Mouse (Mus musculus) E14TG2a.4 (cell line): ENCODE results near the gene Ezr.

Experiments
- H3K27me3 ChIP-seq: 2 replicates; pipeline ENCODE4 v1.6.1; 2014; ENCODE audit warnings: low read length, control low read depth; ENCODE audit not compliant: insufficient read depth
- H3K36me3 ChIP-seq: 2 replicates; pipeline ENCODE4 v1.6.1; 2014; ENCODE audit warnings: low read length, control low read depth; ENCODE audit not compliant: insufficient read depth
- H3K4me1 ChIP-seq: replicated peaks from 2 replicates; pipeline ENCODE4 v1.6.1; 2014; ENCODE audit warnings: low read depth, low read length, control low read depth
- H3K4me3 ChIP-seq: replicated peaks from 2 replicates; pipeline ENCODE4 v1.5.1; 2014; ENCODE audit warnings: mild to moderate bottlenecking, low read length
- H3K9me3 ChIP-seq: 2 replicates; pipeline ENCODE4 v1.6.1; 2014; ENCODE audit warnings: low read length, control low read depth
- CTCF ChIP-seq: conservative IDR thresholded peaks from 2 replicates; pipeline ENCODE4 v1.5.1; 2014; ENCODE audit warnings: low read length
- NANOG ChIP-seq: IDR thresholded peaks from 2 replicates; pipeline ENCODE4 v1.6.1; 2014; ENCODE audit warnings: borderline replicate concordance, low read length, mixed read lengths
- POU5F1 ChIP-seq: IDR thresholded peaks from 2 replicates; pipeline ENCODE4 v1.6.1; 2014; ENCODE audit warnings: low read length, borderline replicate concordance

The Ezr gene

DNA sequence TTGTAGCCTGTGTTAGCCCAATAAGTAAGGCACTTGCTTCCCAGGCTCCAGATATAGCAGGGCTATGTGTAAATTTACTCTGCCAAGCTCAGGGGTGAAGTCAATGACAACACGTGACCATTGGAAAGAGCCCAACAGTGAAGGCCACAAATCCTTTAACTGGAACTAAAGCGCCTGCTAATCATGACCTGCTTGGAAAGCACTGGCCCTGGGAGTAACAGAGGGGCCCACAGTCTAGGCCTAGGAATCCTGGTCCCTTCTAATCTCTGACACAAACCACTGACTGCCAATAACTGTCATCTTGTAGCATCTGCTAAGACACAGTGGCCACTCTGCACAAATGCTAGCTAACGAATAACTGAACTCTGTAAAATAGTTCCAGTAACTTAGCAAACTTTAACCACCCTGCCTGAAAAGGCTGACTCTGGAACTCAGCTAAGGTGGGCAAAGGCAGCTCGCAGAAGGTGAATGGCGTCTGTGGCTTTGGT, 14.2 kb downstream of the Ezr start:
- Histone ChIP-seq H3K27me3 (no peaks in the 10 kb centered on the region), H3K36me3 (peaks cover 62% of the 10 kb centered on the region), H3K9me3 (no peaks in the 10 kb centered on the region), H3K4me3 (no peak overlapping the region), H3K4me1 (peaks cover 97% of the 10 kb centered on the region)
- TF ChIP-seq NANOG (no peak), CTCF (no peak), POU5F1 (no peak)

DNA sequence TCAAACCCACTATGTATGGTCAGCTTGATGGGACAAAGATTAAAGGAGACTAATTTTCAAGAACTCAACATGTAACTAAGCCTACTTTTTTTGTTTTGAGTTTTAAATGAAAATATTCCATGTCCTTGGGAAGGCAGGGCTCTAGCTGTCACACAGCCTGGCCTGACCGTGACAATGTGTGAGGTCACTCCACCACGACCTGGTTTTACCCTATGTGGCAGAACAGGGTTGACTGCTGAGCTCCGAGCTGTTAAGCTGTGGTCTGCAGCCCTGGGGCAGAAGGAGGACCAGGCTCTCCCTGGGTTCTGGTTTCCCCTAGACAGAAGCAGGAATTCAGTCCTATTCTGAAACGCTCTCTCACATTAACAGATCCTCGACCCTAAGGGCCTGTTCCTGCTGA, 14.8 kb downstream of the Ezr start:
- peaks cover 97% of the 10 kb centered on the region for H3K4me1 ChIP-seq
- H3K36me3 ChIP-seq, result peaks cover 66% of the 10 kb centered on the region
- no peak overlapping the region for H3K4me3 ChIP-seq
- no peak for TF ChIP-seq CTCF
- TF ChIP-seq NANOG, result no peak
- no peak for TF ChIP-seq POU5F1
- H3K27me3 ChIP-seq, result no peaks in the 10 kb centered on the region
- H3K9me3 ChIP-seq, result no peaks in the 10 kb centered on the region

DNA sequence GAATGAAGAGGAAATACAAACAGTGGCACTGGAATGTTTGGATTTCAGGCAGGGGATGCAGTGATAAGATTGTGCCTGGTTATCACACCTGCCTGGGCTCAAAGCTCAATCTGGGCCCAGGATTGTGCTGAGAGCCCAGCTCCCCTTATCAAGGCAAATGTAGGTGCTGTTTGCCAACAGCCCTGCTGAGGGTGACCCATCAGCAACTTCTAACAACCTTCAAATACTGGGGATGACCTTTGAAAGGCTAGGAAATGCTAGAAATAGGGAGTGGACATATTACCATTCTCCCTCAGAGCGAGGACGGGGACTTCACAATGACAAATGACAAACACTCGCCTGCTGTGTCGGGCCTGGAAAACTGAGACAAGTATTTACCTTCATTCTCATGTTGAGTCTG, 15.8 kb downstream of the Ezr start:
- peaks cover 97% of the 10 kb centered on the region for H3K4me1 ChIP-seq
- H3K4me3 ChIP-seq, result no peak overlapping the region
- no peaks in the 10 kb centered on the region for H3K9me3 ChIP-seq
- H3K36me3 ChIP-seq, result peaks cover 66% of the 10 kb centered on the region
- no peaks in the 10 kb centered on the region for H3K27me3 ChIP-seq
- no peak for TF ChIP-seq POU5F1
- TF ChIP-seq NANOG, result no peak
- TF ChIP-seq CTCF, result no peak

DNA sequence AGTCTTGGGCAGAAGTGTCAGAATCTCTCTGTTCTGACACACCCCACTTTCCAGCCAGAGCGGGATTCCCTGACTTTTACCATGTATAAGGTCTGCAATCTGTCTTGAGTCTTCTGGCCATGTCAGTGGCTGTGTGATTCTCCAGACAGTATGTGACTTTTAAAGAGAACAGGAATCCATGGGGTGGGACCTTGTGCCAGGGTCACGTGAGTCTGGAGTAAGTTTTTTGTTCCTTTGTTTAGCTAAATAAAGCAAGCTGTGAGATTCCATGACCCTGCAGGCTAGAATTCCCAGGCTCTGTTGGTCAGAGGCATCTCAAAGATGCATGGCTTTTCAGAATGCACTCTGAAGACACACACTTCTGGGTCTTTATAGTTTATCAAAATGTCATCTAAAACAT, 16.7 kb downstream of the Ezr start:
- no peak overlapping the region for H3K4me3 ChIP-seq
- H3K4me1 ChIP-seq, result peaks cover 90% of the 10 kb centered on the region
- peaks cover 57% of the 10 kb centered on the region for H3K36me3 ChIP-seq
- H3K27me3 ChIP-seq, result no peaks in the 10 kb centered on the region
- H3K9me3 ChIP-seq, result no peaks in the 10 kb centered on the region
- TF ChIP-seq CTCF (no peak), NANOG (peak; percentile 13; the same call in 1 of the 2 replicates)

DNA sequence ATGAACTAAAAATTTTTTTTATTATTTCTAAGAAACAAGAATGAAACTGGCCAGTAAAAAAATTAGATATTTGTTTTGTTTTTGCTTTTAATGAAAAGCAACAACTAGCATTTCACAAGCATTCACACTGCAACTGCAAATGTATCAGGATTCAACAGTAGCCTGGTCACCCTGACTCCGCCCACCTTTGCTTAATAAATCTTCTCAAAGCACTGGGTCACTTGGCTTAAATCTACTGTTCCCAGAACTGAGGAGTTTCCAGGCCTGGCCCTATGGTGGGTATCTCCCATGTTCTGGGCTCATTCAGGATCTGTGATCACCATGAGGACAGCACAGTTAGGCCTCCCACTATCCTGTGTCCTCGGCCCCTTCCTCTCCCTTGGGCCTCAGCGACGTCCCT, 17.9 kb downstream of the Ezr start:
- TF ChIP-seq POU5F1, result no peak
- TF ChIP-seq NANOG, result no peak
- TF ChIP-seq CTCF, result no peak
- peaks cover 90% of the 10 kb centered on the region for H3K4me1 ChIP-seq
- peaks cover 1% of the 10 kb centered on the region; the same call in 1 of the 2 replicates for H3K9me3 ChIP-seq
- H3K27me3 ChIP-seq, result no peaks in the 10 kb centered on the region
- peak overlapping the region; percentile 39 for H3K4me3 ChIP-seq
- peaks cover 51% of the 10 kb centered on the region for H3K36me3 ChIP-seq

DNA sequence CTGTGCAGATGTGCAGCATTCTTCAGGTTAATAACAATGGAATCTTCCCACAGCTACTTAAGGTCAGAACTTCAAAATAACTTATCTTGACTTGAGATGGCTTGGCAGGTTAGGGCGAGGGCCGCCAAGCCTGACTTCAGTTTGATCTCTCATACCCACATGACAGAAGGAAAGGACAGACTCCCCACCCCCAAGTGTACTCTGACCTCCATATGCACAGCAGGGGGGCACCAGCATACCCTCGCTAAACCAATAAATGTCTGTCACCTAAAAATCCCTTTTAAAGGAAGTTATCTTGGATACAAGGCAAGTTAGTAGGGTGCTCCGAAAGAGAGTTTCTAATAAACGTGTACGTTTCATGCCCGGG, 18.4 kb downstream of the Ezr start:
- no peak overlapping the region for H3K4me3 ChIP-seq
- H3K9me3 ChIP-seq, result peaks cover 6% of the 10 kb centered on the region
- no peaks in the 10 kb centered on the region for H3K27me3 ChIP-seq
- H3K36me3 ChIP-seq, result peaks cover 51% of the 10 kb centered on the region
- TF ChIP-seq CTCF (no peak), NANOG (no peak), POU5F1 (no peak)
- H3K4me1 ChIP-seq, result peaks cover 90% of the 10 kb centered on the region

DNA sequence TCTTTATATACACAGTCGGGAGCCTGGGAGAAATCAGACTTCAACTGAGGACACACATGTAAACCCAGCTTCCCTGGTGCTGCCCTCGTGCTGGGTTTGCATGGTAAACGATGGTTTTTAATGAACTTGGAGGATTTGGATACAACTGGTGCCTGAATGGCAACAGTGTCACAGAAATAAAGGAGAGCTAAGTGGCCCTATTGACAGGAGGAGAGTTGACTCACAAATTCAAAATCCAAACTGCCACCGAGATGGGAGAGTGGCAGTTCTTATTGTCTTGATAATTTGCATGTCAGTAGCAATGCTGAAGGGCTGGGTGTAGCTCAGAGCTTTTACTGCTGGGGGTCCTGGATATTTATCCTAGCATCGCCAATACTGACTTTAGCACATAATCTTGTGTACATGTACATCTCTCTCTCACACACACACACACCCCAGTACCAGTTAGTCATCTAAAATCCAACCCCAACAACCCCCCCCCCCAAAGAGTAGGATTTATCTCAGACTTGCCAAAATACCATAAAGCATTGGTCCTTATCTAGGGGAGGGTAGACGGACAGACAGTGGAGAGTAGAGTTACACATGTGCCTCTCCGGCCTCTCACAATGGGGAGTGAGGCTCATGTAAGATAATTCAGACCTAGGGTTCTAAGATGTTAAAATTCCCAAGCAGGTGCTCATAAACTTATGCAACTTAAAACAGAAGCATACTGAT, 18.9 kb downstream of the Ezr start:
- H3K4me1 ChIP-seq, result peaks cover 90% of the 10 kb centered on the region
- TF ChIP-seq NANOG (no peak), CTCF (no peak), POU5F1 (no peak)
- peaks cover 12% of the 10 kb centered on the region for H3K9me3 ChIP-seq
- peaks cover 54% of the 10 kb centered on the region for H3K36me3 ChIP-seq
- H3K27me3 ChIP-seq, result no peaks in the 10 kb centered on the region
- no peak overlapping the region for H3K4me3 ChIP-seq

DNA sequence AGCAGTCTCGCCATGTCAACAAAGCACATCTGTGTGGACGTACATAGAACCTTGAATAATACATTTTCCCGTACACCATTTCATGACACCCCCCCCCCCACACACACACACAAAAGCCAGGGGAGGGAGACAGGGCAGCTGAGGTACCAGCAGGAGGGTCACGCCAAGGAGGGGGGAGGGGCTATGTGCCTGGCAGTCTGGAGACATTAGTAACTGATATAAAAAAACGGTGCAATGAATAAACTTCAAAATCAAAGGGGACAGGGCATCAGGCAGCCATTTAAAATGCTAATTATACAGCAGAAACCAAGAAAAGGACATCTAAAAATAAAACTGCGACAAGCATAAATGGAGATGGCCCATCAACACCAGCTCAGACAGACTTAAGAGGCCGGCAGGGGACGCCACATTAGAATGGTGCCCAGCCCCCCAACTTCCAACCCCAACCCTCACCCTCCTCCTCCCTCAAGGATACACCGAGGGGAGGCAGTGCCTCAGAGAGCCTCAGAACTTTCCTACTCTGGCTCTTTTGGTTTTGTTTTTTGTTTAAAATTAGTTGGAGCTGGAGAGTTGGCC, 22.8 kb downstream of the Ezr start:
- Histone ChIP-seq H3K9me3 (peaks cover 50% of the 10 kb centered on the region), H3K36me3 (peaks cover 60% of the 10 kb centered on the region), H3K4me1 (peaks cover 73% of the 10 kb centered on the region), H3K4me3 (no peak overlapping the region; the same call in 1 of the 2 replicates), H3K27me3 (no peaks in the 10 kb centered on the region)
- TF ChIP-seq NANOG (peak; percentile 38; the same call in 1 of the 2 replicates), POU5F1 (no peak)

DNA sequence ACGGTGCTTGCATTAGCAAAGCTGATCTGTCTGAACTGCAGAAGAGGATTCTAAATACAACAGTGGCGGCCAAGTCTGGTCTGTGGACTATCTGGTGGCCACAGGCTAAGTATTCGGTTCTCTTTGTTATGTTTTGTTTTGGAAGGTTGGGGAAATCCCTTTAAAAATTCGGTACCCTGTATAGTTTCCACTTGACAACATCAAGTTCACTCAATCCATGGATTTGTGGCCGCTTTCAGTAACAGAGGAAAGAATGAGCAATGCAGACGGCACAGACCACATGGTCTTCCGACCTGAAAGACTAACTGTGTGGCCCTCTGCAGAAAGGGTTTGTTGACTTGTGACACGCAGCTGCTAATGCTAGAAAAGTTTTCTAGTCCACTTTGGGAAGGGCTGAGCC, 23.7 kb downstream of the Ezr start:
- H3K9me3 ChIP-seq, result peaks cover 60% of the 10 kb centered on the region
- no peak for TF ChIP-seq NANOG
- TF ChIP-seq CTCF, result no peak
- TF ChIP-seq POU5F1, result no peak
- peaks cover 63% of the 10 kb centered on the region for H3K4me1 ChIP-seq
- H3K27me3 ChIP-seq, result no peaks in the 10 kb centered on the region
- peak overlapping the region; percentile 39 for H3K4me3 ChIP-seq
- peaks cover 69% of the 10 kb centered on the region for H3K36me3 ChIP-seq
